Mouse (Mus musculus) CD8-positive naive resting alpha-beta T cell, adult 57 days (primary cell): ENCODE measurements around the gene Aqp6. TPM values are rescaled to one million over a fixed set of nuclear protein-coding genes. Genes with fewer than 3 reads are reported as not detected.

Source experiments
- total RNA-seq: library from RNA; stranded (reverse); gene quantifications from one replicate; pipeline ENCODE4 v1.2.4, GENCODE M21; 2023

The Aqp6 gene
- total RNA-seq = not detected

GRCm38 (mm10) chr15:99600986-99601822, at the start of gene Aqp6:
Gene Aqp6, plus strand, starts transcription at chr15:99601400.

GRCm38 (mm10) chr15:99578802-99579485, 22.3 kb upstream of the Aqp6 start, which contains the start of gene Aqp2:
Gene Aqp2, plus strand, starts transcription at chr15:99579055.

GRCm38 (mm10) chr15:99590429-99591084, 10.6 kb upstream of the Aqp6 start, which contains the start of gene Aqp5:
Gene Aqp5, plus strand, starts transcription at chr15:99590782.

GRCm38 (mm10) chr15:99651163-99651872, 50.1 kb downstream of the Aqp6 start, which contains the start of gene Racgap1:
Gene Racgap1, minus strand, starts transcription at chr15:99651656.

Other genes with a start within 250 kb of the Aqp6 start
- gene Fmnl3, start 230.9 kb upstream of the Aqp6 start, total RNA-seq = 39.3 TPM
- 359 TPM for gene Tmbim6, start 208.5 kb upstream of the Aqp6 start, total RNA-seq
- 46.4 TPM for gene Nckap5l, start 143.7 kb upstream of the Aqp6 start, total RNA-seq
- gene Bcdin3d, start 126.7 kb upstream of the Aqp6 start, total RNA-seq = 6.3 TPM
- gene Faim2, start 73.2 kb upstream of the Aqp6 start, total RNA-seq = not detected
- gene Aqp2, start 22.3 kb upstream of the Aqp6 start, total RNA-seq = not detected
- not detected for gene Aqp5, start 10.6 kb upstream of the Aqp6 start, total RNA-seq
- 64.1 TPM for gene Racgap1, start 50.3 kb downstream of the Aqp6 start, total RNA-seq
- 0.31 TPM for gene Asic1, start 69.0 kb downstream of the Aqp6 start, total RNA-seq
- gene Smarcd1, start 100.7 kb downstream of the Aqp6 start, total RNA-seq = 45.3 TPM
- 4.8 TPM for gene Gm17349, start 104.1 kb downstream of the Aqp6 start, total RNA-seq
- gene Gpd1, start 116.1 kb downstream of the Aqp6 start, total RNA-seq = 0.52 TPM
- gene Cox14, start 124.2 kb downstream of the Aqp6 start, total RNA-seq = 51.3 TPM
- 54.6 TPM for gene Cers5, start 171.5 kb downstream of the Aqp6 start, total RNA-seq